Mouse (Mus musculus): ENCODE measurements around the gene Pip5k1c.

DNA sequence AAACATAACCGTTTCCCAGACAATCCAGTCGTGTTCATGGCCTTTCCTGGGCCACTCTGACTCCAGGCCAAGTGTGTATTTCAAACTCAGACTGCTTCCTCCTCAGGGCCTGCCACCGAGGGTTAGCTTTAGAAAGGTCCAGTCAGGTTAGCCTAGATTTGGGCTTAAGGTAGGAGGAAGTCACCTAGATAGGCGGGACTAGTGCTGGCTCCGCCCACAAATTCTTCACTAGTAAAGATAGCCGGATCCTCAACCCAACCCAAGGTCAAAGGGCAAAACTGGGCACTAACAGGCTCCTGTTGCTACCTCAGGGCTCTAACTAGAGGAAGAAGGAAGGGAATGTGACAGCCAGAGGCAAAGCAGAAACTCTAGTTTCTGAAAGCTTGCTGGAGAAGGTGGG lies 6.2 kb upstream of the Pip5k1c start:
- no peak for TF ChIP-seq CTCF (conservative IDR thresholded peaks at IDR 0.05; ENCODE audit: insufficient read depth, insufficient read length, low read depth, low read length)
- TF ChIP-seq POLR2A (IDR thresholded peaks at IDR 0.05; ENCODE audit: low read depth, low read length) = no peak
